Mouse (Mus musculus): Measurements from ENCODE around the gene Phpt1.
"Not testable (repeated sequence)": the region's sequence is repeated elsewhere in the genome, so short reads cannot be mapped to it uniquely, and the experiment has no call there.

GRCm38 (mm10) chr2:25553171-25553786, 21.7 kb downstream of the Phpt1 start:
- not testable (repeated sequence) for TF ChIP-seq POLR2A (IDR thresholded peaks at IDR 0.05; ENCODE audit: control insufficient read depth, low read depth, low read length); CTCF (IDR thresholded peaks at IDR 0.05; ENCODE audit: control insufficient read depth, insufficient read depth, insufficient replicate concordance, low read depth, low read length)
